Mouse (Mus musculus) B cell, adult 62 days (primary cell): Measurements from ENCODE around the gene Toporsl. TPM values are rescaled to one million over a fixed set of nuclear protein-coding genes. Genes with fewer than 3 reads are reported as not detected.

Source experiments
- total RNA-seq: library from RNA; stranded (reverse); gene quantifications from 4 replicates; pipeline ENCODE4 v1.2.4, GENCODE M21; 2023

Toporsl gene
- total RNA-seq, result not detected in 4 replicates

DNA sequence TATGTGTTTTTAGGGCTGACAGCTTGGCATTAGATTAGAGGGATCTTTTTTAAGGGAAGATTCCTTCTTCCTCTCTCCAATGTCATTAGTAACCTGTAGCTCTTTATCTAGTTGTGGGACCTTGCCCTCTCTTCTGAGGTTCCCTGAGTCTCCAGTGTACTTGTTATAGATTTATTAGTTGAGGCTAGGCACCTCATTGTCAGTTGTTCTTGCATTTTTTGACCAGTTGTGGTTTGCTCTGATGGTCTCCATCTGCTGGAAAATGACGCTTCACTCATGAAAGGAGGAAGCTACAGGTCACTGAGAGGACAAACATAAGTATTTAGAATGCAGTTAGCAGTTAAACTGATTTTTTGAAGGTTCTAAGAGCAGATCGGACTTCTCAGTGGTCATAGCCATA is at the start of gene Toporsl:
Toporsl (plus strand) TSS at position 348 of the 400 bp plus-strand sequence.

Other genes starting within 250 kb of the Toporsl start
- gene Smc2, start 157.0 kb upstream of the Toporsl start, total RNA-seq, result 12.1 to 17.1 TPM (median 14.3 TPM) in 4 replicates
- not detected in 4 replicates for gene Vma21-ps, start 99.0 kb upstream of the Toporsl start, total RNA-seq
- not detected in 4 replicates for gene Olfr275, start 218.3 kb downstream of the Toporsl start, total RNA-seq